Mouse (Mus musculus): ENCODE data around the gene Gzmm. TPM values are rescaled to one million over a fixed set of nuclear protein-coding genes. Genes with fewer than 3 reads are reported as not detected.

Gzmm gene
- total and polyA plus RNA-seq, 2 experiments = 0.09 to 0.37 TPM

GRCm38 (mm10) chr10:79736706-79737105, 47.9 kb downstream of the Gzmm start:
- Histone ChIP-seq H3K27me3 (ENCODE audit: control insufficient read depth, insufficient read depth, low read length) (no peaks in the 10 kb centered on the region), H3K79me2 (ENCODE audit: control insufficient read depth, insufficient read depth, low read length) (no peaks in the 10 kb centered on the region), H3K4me1 (ENCODE audit: control insufficient read depth, insufficient read depth, low read length) (no peaks in the 10 kb centered on the region), H3K27ac (replicated peaks; ENCODE audit: insufficient read depth, low read depth, low read length) (no peak overlapping the region), H3K36me3 (ENCODE audit: control insufficient read depth, insufficient read depth, low read length) (peaks cover 27% of the 10 kb centered on the region), H3K4me3 (ENCODE audit: insufficient read depth, low read depth, low read length) (no peak overlapping the region), H3K9ac (ENCODE audit: low read depth, low read length) (no peak overlapping the region)
- WGBS = 87% methylated on average over 14 of the region's 14 CpGs
- DNase-seq (ENCODE audit: extremely low read depth, low read depth, low spot score) = no peak
- TF ChIP-seq POLR2A (IDR thresholded peaks at IDR 0.05; ENCODE audit: extremely low read depth, insufficient read depth, low read length) (no peak), CTCF (IDR thresholded peaks at IDR 0.05; ENCODE audit: low read depth, low read length) (no peak)

- Histone ChIP-seq H3K4me3 (ENCODE audit: insufficient read depth, low read depth, low read length) (no peak overlapping the region), H3K36me3 (ENCODE audit: control insufficient read depth, insufficient read depth, low read length) (peaks cover 29% of the 10 kb centered on the region), H3K27ac (replicated peaks; ENCODE audit: insufficient read depth, low read depth, low read length) (no peak overlapping the region), H3K27me3 (ENCODE audit: control insufficient read depth, insufficient read depth, low read length) (no peaks in the 10 kb centered on the region), H3K79me2 (ENCODE audit: control insufficient read depth, insufficient read depth, low read length) (no peaks in the 10 kb centered on the region), H3K9ac (ENCODE audit: low read depth, low read length) (no peak overlapping the region), H3K4me1 (ENCODE audit: control insufficient read depth, insufficient read depth, low read length) (no peaks in the 10 kb centered on the region)
- TF ChIP-seq POLR2A (IDR thresholded peaks at IDR 0.05; ENCODE audit: extremely low read depth, insufficient read depth, low read length) (no peak), CTCF (IDR thresholded peaks at IDR 0.05; ENCODE audit: low read depth, low read length) (peak; percentile 73)
- WGBS = 97% methylated on average over 10 of the region's 10 CpGs
- DNase-seq (ENCODE audit: extremely low read depth, low read depth, low spot score) = no peak
Observed at GRCm38 (mm10) chr10:79738259-79738658, 49.4 kb downstream of the Gzmm start.

GRCm38 (mm10) chr10:79739234-79739633, 50.4 kb downstream of the Gzmm start:
- H3K36me3 ChIP-seq (ENCODE audit: control insufficient read depth, insufficient read depth, low read length) = peaks cover 29% of the 10 kb centered on the region
- no peaks in the 10 kb centered on the region for H3K79me2 ChIP-seq (ENCODE audit: control insufficient read depth, insufficient read depth, low read length)
- no peak for TF ChIP-seq CTCF (IDR thresholded peaks at IDR 0.05; ENCODE audit: low read depth, low read length)
- no peak for TF ChIP-seq POLR2A (IDR thresholded peaks at IDR 0.05; ENCODE audit: extremely low read depth, insufficient read depth, low read length)
- H3K27ac ChIP-seq (replicated peaks; ENCODE audit: insufficient read depth, low read depth, low read length) = no peak overlapping the region
- H3K9ac ChIP-seq (ENCODE audit: low read depth, low read length) = no peak overlapping the region
- no peaks in the 10 kb centered on the region for H3K4me1 ChIP-seq (ENCODE audit: control insufficient read depth, insufficient read depth, low read length)
- H3K27me3 ChIP-seq (ENCODE audit: control insufficient read depth, insufficient read depth, low read length) = no peaks in the 10 kb centered on the region
- no peak overlapping the region for H3K4me3 ChIP-seq (ENCODE audit: insufficient read depth, low read depth, low read length)
- DNase-seq (ENCODE audit: extremely low read depth, low read depth, low spot score) = no peak
- WGBS = 98% methylated on average over 28 of the region's 28 CpGs

DNA sequence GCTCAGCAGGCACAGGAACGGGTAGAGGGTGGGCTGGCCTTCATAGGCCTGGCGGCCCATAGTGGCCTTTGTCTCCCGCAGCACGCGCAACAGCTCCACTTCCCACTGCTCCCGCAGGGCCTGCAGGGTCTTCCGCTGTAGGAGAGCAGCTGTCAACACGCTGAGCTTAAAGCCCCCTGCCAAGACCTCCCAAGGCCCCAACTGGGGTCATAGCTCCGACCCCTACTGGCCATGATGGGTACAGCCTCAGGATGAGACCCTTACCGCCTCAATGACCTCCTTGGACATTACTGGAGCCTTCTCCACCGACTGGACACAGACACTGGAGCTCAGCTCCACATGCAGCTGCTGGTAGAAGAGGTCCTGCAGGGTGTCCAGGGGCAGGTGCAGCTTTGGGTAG, 52.0 kb downstream of the Gzmm start:
- TF ChIP-seq CTCF (IDR thresholded peaks at IDR 0.05; ENCODE audit: low read depth, low read length) (peak; percentile 25; the same call in 1 of the 2 replicates), POLR2A (IDR thresholded peaks at IDR 0.05; ENCODE audit: extremely low read depth, insufficient read depth, low read length) (no peak)
- Histone ChIP-seq H3K36me3 (ENCODE audit: control insufficient read depth, insufficient read depth, low read length) (peaks cover 26% of the 10 kb centered on the region), H3K27me3 (ENCODE audit: control insufficient read depth, insufficient read depth, low read length) (no peaks in the 10 kb centered on the region), H3K4me3 (ENCODE audit: insufficient read depth, low read depth, low read length) (no peak overlapping the region), H3K27ac (replicated peaks; ENCODE audit: insufficient read depth, low read depth, low read length) (no peak overlapping the region), H3K4me1 (ENCODE audit: control insufficient read depth, insufficient read depth, low read length) (peaks cover 2% of the 10 kb centered on the region), H3K9ac (ENCODE audit: low read depth, low read length) (no peak overlapping the region), H3K79me2 (ENCODE audit: control insufficient read depth, insufficient read depth, low read length) (no peaks in the 10 kb centered on the region)
- DNase-seq (ENCODE audit: extremely low read depth, low read depth, low spot score) = no peak
- 88% methylated on average over 11 of the region's 11 CpGs for WGBS

GRCm38 (mm10) chr10:79743161-79743560, 54.3 kb downstream of the Gzmm start:
- WGBS = 92% methylated on average over 11 of the region's 11 CpGs
- no peaks in the 10 kb centered on the region for H3K27me3 ChIP-seq (ENCODE audit: control insufficient read depth, insufficient read depth, low read length)
- TF ChIP-seq CTCF (IDR thresholded peaks at IDR 0.05; ENCODE audit: low read depth, low read length) (no peak), POLR2A (IDR thresholded peaks at IDR 0.05; ENCODE audit: extremely low read depth, insufficient read depth, low read length) (no peak)
- DNase-seq (ENCODE audit: extremely low read depth, low read depth, low spot score) = no peak
- H3K27ac ChIP-seq (replicated peaks; ENCODE audit: insufficient read depth, low read depth, low read length) = no peak overlapping the region
- H3K36me3 ChIP-seq (ENCODE audit: control insufficient read depth, insufficient read depth, low read length) = peaks cover 10% of the 10 kb centered on the region
- no peak overlapping the region for H3K9ac ChIP-seq (ENCODE audit: low read depth, low read length)
- H3K4me3 ChIP-seq (ENCODE audit: insufficient read depth, low read depth, low read length) = no peak overlapping the region
- H3K4me1 ChIP-seq (ENCODE audit: control insufficient read depth, insufficient read depth, low read length) = peaks cover 5% of the 10 kb centered on the region
- H3K79me2 ChIP-seq (ENCODE audit: control insufficient read depth, insufficient read depth, low read length) = no peaks in the 10 kb centered on the region

DNA sequence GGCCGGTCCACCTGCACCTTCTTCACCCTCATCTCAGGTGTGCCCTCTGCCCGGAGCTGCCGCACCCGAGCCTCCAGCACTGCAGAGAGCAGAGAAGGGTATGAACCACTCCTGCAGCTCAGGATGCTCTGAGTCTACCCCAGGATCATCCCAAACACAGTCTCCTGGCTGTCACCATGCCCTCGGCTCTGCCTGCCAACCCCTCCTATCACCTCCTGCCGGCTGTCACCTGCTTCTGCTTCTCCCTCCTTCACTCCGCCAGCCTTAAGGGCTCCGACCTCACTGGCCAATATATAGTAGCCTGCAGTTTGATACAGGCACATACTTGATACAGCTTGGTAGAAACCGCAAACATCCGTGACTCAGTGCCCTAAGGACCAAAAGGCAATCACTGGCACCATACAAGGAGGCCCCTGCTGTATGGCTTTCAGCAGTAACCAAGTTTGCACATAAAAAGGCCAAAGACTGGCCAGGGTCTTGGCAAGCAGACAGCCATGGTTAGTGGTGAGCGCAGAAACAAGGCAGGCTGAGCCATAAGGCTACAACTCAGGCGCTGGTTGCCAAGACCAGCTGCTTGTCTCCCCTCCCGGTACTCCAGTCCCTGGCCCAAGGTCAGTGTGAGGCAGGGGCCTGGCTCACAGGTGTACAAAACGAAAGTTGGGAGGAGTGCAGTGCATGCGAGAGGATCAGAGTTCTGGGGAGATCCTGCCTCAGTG, 55.0 kb downstream of the Gzmm start:
- H3K4me1 ChIP-seq (ENCODE audit: control insufficient read depth, insufficient read depth, low read length) = peaks cover 5% of the 10 kb centered on the region
- 95% methylated on average over 15 of the region's 15 CpGs for WGBS
- H3K36me3 ChIP-seq (ENCODE audit: control insufficient read depth, insufficient read depth, low read length) = peaks cover 10% of the 10 kb centered on the region

More for the DNA sequence above, 55.0 kb downstream of the Gzmm start:
- H3K4me3 ChIP-seq (ENCODE audit: insufficient read depth, low read depth, low read length) = no peak overlapping the region
- H3K27ac ChIP-seq (replicated peaks; ENCODE audit: insufficient read depth, low read depth, low read length) = no peak overlapping the region
- TF ChIP-seq POLR2A (IDR thresholded peaks at IDR 0.05; ENCODE audit: extremely low read depth, insufficient read depth, low read length) (no peak), CTCF (IDR thresholded peaks at IDR 0.05; ENCODE audit: low read depth, low read length) (no peak)
- no peaks in the 10 kb centered on the region for H3K79me2 ChIP-seq (ENCODE audit: control insufficient read depth, insufficient read depth, low read length)
- DNase-seq (ENCODE audit: extremely low read depth, low read depth, low spot score) = no peak
- no peak overlapping the region for H3K9ac ChIP-seq (ENCODE audit: low read depth, low read length)
- no peaks in the 10 kb centered on the region for H3K27me3 ChIP-seq (ENCODE audit: control insufficient read depth, insufficient read depth, low read length)

Other genes with a start within 250 kb of the Gzmm start
- not detected in 2 replicates for gene Vmn2r83, start 220.3 kb upstream of the Gzmm start, total RNA-seq (2014; rRNA removed)
- not detected in 2 replicates for gene Vmn2r83, start 220.3 kb upstream of the Gzmm start, polyA plus RNA-seq (2012; rRNA removed)
- gene Plpp2, start 155.2 kb upstream of the Gzmm start, total RNA-seq (2014; rRNA removed) = 16.2 and 32.2 TPM in 2 replicates
- gene Plpp2, start 155.2 kb upstream of the Gzmm start, polyA plus RNA-seq (2012; rRNA removed) = 29.9 and 33.7 TPM in 2 replicates
- gene Mier2, start 133.8 kb upstream of the Gzmm start, total RNA-seq (2014; rRNA removed) = 5.9 and 8.2 TPM in 2 replicates
- 22.2 and 35.3 TPM in 2 replicates for gene Mier2, start 133.8 kb upstream of the Gzmm start, polyA plus RNA-seq (2012; rRNA removed)
- gene Theg, start 101.7 kb upstream of the Gzmm start, total RNA-seq (2014; rRNA removed) = not detected in 2 replicates
- gene Theg, start 101.7 kb upstream of the Gzmm start, polyA plus RNA-seq (2012; rRNA removed) = not detected in 2 replicates
- gene C2cd4c, start 75.0 kb upstream of the Gzmm start, total RNA-seq (2014; rRNA removed) = not detected in 2 replicates
- gene C2cd4c, start 75.0 kb upstream of the Gzmm start, polyA plus RNA-seq (2012; rRNA removed) = 0.06 and 0.10 TPM in 2 replicates
- gene Shc2, start 51.1 kb upstream of the Gzmm start, total RNA-seq (2014; rRNA removed) = 0.07 and 0.09 TPM in 2 replicates
- gene Shc2, start 51.1 kb upstream of the Gzmm start, polyA plus RNA-seq (2012; rRNA removed) = 0.07 and 0.10 TPM in 2 replicates
- gene Odf3l2, start 43.3 kb upstream of the Gzmm start, total RNA-seq (2014; rRNA removed) = not detected in 2 replicates
- not detected in 2 replicates for gene Odf3l2, start 43.3 kb upstream of the Gzmm start, polyA plus RNA-seq (2012; rRNA removed)
- 0.60 TPM in 1 of 2 replicates, not detected in the other for gene Madcam1, start 24.5 kb upstream of the Gzmm start, total RNA-seq (2014; rRNA removed)
- gene Madcam1, start 24.5 kb upstream of the Gzmm start, polyA plus RNA-seq (2012; rRNA removed) = not detected in 2 replicates
- 18.2 and 24.4 TPM in 2 replicates for gene Tpgs1, start 19.7 kb upstream of the Gzmm start, total RNA-seq (2014; rRNA removed)
- 48.5 and 58.9 TPM in 2 replicates for gene Tpgs1, start 19.7 kb upstream of the Gzmm start, polyA plus RNA-seq (2012; rRNA removed)
- 82.1 and 91.1 TPM in 2 replicates for gene Cdc34, start 6.8 kb upstream of the Gzmm start, total RNA-seq (2014; rRNA removed)
- gene Cdc34, start 6.8 kb upstream of the Gzmm start, polyA plus RNA-seq (2012; rRNA removed) = 215 and 222 TPM in 2 replicates
- gene Bsg, start 15.5 kb downstream of the Gzmm start, total RNA-seq (2014; rRNA removed) = 652 and 839 TPM in 2 replicates
- gene Bsg, start 15.5 kb downstream of the Gzmm start, polyA plus RNA-seq (2012; rRNA removed) = 523 and 643 TPM in 2 replicates
- 0.09 and 0.13 TPM in 2 replicates for gene Hcn2, start 27.6 kb downstream of the Gzmm start, total RNA-seq (2014; rRNA removed)
- gene Hcn2, start 27.6 kb downstream of the Gzmm start, polyA plus RNA-seq (2012; rRNA removed) = 0.45 and 0.67 TPM in 2 replicates
- gene Polrmt, start 57.6 kb downstream of the Gzmm start, total RNA-seq (2014; rRNA removed) = 7.7 and 12.8 TPM in 2 replicates
- gene Polrmt, start 57.6 kb downstream of the Gzmm start, polyA plus RNA-seq (2012; rRNA removed) = 32.7 and 42.4 TPM in 2 replicates
- not detected in 2 replicates for gene Fgf22, start 66.1 kb downstream of the Gzmm start, total RNA-seq (2014; rRNA removed)
- gene Fgf22, start 66.1 kb downstream of the Gzmm start, polyA plus RNA-seq (2012; rRNA removed) = not detected in 2 replicates
- gene Rnf126, start 77.9 kb downstream of the Gzmm start, total RNA-seq (2014; rRNA removed) = 7.6 and 11.7 TPM in 2 replicates
- 65.1 and 70.6 TPM in 2 replicates for gene Rnf126, start 77.9 kb downstream of the Gzmm start, polyA plus RNA-seq (2012; rRNA removed)
- gene Fstl3, start 88.3 kb downstream of the Gzmm start, total RNA-seq (2014; rRNA removed) = 0.09 and 0.27 TPM in 2 replicates
- gene Fstl3, start 88.3 kb downstream of the Gzmm start, polyA plus RNA-seq (2012; rRNA removed) = 0.18 and 0.60 TPM in 2 replicates
- not detected in 2 replicates for gene Prss57, start 101.9 kb downstream of the Gzmm start, total RNA-seq (2014; rRNA removed)
- not detected in 2 replicates for gene Prss57, start 101.9 kb downstream of the Gzmm start, polyA plus RNA-seq (2012; rRNA removed)
- 0.81 and 0.92 TPM in 2 replicates for gene Palm, start 104.6 kb downstream of the Gzmm start, total RNA-seq (2014; rRNA removed)
- 1.9 and 3.0 TPM in 2 replicates for gene Palm, start 104.6 kb downstream of the Gzmm start, polyA plus RNA-seq (2012; rRNA removed)
- gene Misp, start 132.0 kb downstream of the Gzmm start, total RNA-seq (2014; rRNA removed) = 0.18 and 0.40 TPM in 2 replicates
- gene Misp, start 132.0 kb downstream of the Gzmm start, polyA plus RNA-seq (2012; rRNA removed) = 0.16 and 0.51 TPM in 2 replicates
- gene Ptbp1, start 165.4 kb downstream of the Gzmm start, total RNA-seq (2014; rRNA removed) = 43.9 and 86.1 TPM in 2 replicates
- 77.6 and 103 TPM in 2 replicates for gene Ptbp1, start 165.4 kb downstream of the Gzmm start, polyA plus RNA-seq (2012; rRNA removed)
- gene Prtn3, start 185.5 kb downstream of the Gzmm start, total RNA-seq (2014; rRNA removed) = 0.40 TPM in 1 of 2 replicates, not detected in the other
- 0.20 and 1.1 TPM in 2 replicates for gene Prtn3, start 185.5 kb downstream of the Gzmm start, polyA plus RNA-seq (2012; rRNA removed)
- gene Plppr3, start 185.6 kb downstream of the Gzmm start, total RNA-seq (2014; rRNA removed) = under 0.01 TPM in 1 of 2 replicates, not detected in the other
- gene Plppr3, start 185.6 kb downstream of the Gzmm start, polyA plus RNA-seq (2012; rRNA removed) = 0.38 and 0.47 TPM in 2 replicates
- gene Elane, start 197.2 kb downstream of the Gzmm start, total RNA-seq (2014; rRNA removed) = 0.20 TPM in 1 of 2 replicates, not detected in the other
- gene Elane, start 197.2 kb downstream of the Gzmm start, polyA plus RNA-seq (2012; rRNA removed) = 0.12 and 0.15 TPM in 2 replicates
- 5.7 and 11.3 TPM in 2 replicates for gene Cfd, start 201.8 kb downstream of the Gzmm start, total RNA-seq (2014; rRNA removed)
- 0.37 and 0.98 TPM in 2 replicates for gene Cfd, start 201.8 kb downstream of the Gzmm start, polyA plus RNA-seq (2012; rRNA removed)
- 5.9 and 8.2 TPM in 2 replicates for gene Med16, start 219.9 kb downstream of the Gzmm start, total RNA-seq (2014; rRNA removed)
- 29.9 and 30.6 TPM in 2 replicates for gene Med16, start 219.9 kb downstream of the Gzmm start, polyA plus RNA-seq (2012; rRNA removed)
- not detected in 2 replicates for gene Gm26602, start 221.8 kb downstream of the Gzmm start, total RNA-seq (2014; rRNA removed)
- not detected in 2 replicates for gene Gm26602, start 221.8 kb downstream of the Gzmm start, polyA plus RNA-seq (2012; rRNA removed)
- gene Kiss1r, start 228.0 kb downstream of the Gzmm start, total RNA-seq (2014; rRNA removed) = 0.18 and 0.60 TPM in 2 replicates
- 1.5 and 1.9 TPM in 2 replicates for gene Kiss1r, start 228.0 kb downstream of the Gzmm start, polyA plus RNA-seq (2012; rRNA removed)
- gene R3hdm4, start 232.2 kb downstream of the Gzmm start, total RNA-seq (2014; rRNA removed) = 12.4 and 15.5 TPM in 2 replicates
- gene R3hdm4, start 232.2 kb downstream of the Gzmm start, polyA plus RNA-seq (2012; rRNA removed) = 78.8 and 80.0 TPM in 2 replicates
- 0.37 and 0.74 TPM in 2 replicates for gene Arid3a, start 238.0 kb downstream of the Gzmm start, total RNA-seq (2014; rRNA removed)
- gene Arid3a, start 238.0 kb downstream of the Gzmm start, polyA plus RNA-seq (2012; rRNA removed) = 0.69 and 1.7 TPM in 2 replicates

Measured in liver, adult 2 months (tissue).